ENCODE assay signal across 23 mouse cellular contexts in the genomic region with DNA sequence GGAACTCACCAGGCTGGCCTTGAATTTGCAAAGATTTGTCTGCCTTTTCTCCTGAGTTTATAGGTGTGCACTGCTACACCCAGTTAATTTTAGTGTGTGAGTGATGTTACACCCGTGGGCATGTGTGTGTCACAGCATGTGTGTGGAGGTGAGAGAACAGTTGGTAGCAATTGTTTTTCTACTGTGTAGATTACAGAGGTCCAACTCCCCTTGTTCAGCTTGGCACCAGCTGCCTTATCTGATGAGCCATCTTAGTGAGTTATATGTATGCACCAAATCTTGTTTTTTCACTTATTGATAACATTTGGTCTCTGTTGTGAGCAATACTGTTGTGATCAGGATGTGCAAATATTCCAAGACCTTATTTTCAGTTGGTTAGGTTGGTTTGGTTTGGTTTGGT. TPM values are rescaled to one million over a fixed set of nuclear protein-coding genes. Genes with fewer than 3 reads are reported as not detected.
DNase-seq lines count a peak whose midpoint lies in the region; ATAC-seq and TF ChIP-seq lines count a peak whose summit lies in the region.
"Had no signal": no experiment of that assay in that cellular context is flagged by ENCODE, and none has a peak within 500 bp of the region (broad histone marks: within the 10 kb centered on the region; RNA-seq: fewer than 3 reads in every experiment).

No protein-coding gene starts in this region.

- ATAC-seq in megakaryocyte-erythroid progenitor cell, adult 5-6 weeks (replicated peaks; ENCODE audit: low FRiP score, low TSS enrichment, poor library complexity, severe bottlenecking): peak; percentile 67
- ATAC-seq: forebrain, embryonic 13.5 days; forebrain, embryonic 16.5 days; intestine, embryonic 15.5 days had no signal

- no peak for TF ChIP-seq CTCF in layer of hippocampus, adult 2 months (conservative IDR thresholded peaks at IDR 0.05)

- no peak overlapping the region for H3K4me3 ChIP-seq in layer of hippocampus, adult 2 months
- H3K4me3 ChIP-seq: embryonic facial prominence, embryonic 12.5 days; embryonic facial prominence, embryonic 15.5 days; erythroblast, embryonic 14.5 days; forebrain, embryonic 13.5 days; heart, embryonic 13.5 days; hindbrain, embryonic 12.5 days; hindbrain, embryonic 15.5 days; intestine, embryonic 15.5 days had no signal

- no peak for DNase-seq in layer of hippocampus, adult 2 months (ENCODE audit: low spot score in 2 of 2)
- DNase-seq in layer of hippocampus, adult 9-10 months (ENCODE audit: low spot score): no peak
- DNase-seq in brain, adult 2 months (ENCODE audit: low read depth, low spot score): peak; percentile 41
- no peak for DNase-seq in cerebellum, adult 9-10 months
- no peak for DNase-seq in Muller cell, postnatal 12 days (ENCODE audit: inconsistent ontology term)
- DNase-seq: adrenal gland, adult 8-10 months; adrenal gland, postnatal 25 days; cerebellum, adult 18-20 months; cerebellum, adult 9-11 months; cerebellum, postnatal 25 days; gastrocnemius, postnatal 10 days; gastrocnemius, postnatal 36 days; kidney, adult 11 months had no signal

- peak overlapping the region; percentile 36; the same call in 1 of the 2 replicates for H3K27ac ChIP-seq in layer of hippocampus, adult 2 months
- H3K27ac ChIP-seq: embryonic facial prominence, embryonic 12.5 days; embryonic facial prominence, embryonic 15.5 days; forebrain, embryonic 13.5 days; heart, embryonic 13.5 days; hindbrain, embryonic 12.5 days; hindbrain, embryonic 15.5 days; intestine, embryonic 15.5 days had no signal

RNA-seq across cellular contexts. Expression of a gene that starts 13.8 kb away (rescaled TPM):
- 10 to 100 TPM; 64.1 to 67.3 TPM for total RNA-seq in layer of hippocampus, adult 2 months (2021)
- 68.0 and 79.2 TPM in 2 replicates for total RNA-seq in megakaryocyte-erythroid progenitor cell, adult 5-6 weeks (2014; fragmentation: Nextera tagmentation)
- 63.6 and 119 TPM in 2 replicates for total RNA-seq in megakaryocyte-erythroid progenitor cell, adult 5-6 weeks (2017)

RNA-seq across cellular contexts. Expression of a gene that starts 13.8 kb away (rescaled TPM):
- 10 to 100 TPM; 57.7 to 59.2 TPM for total RNA-seq in layer of hippocampus, adult 2 months (2021)
- 69.1 and 82.5 TPM in 2 replicates for total RNA-seq in megakaryocyte-erythroid progenitor cell, adult 5-6 weeks (2014; fragmentation: Nextera tagmentation)
- total RNA-seq in megakaryocyte-erythroid progenitor cell, adult 5-6 weeks (2017): 68.8 and 87.4 TPM in 2 replicates
